Mouse (Mus musculus) adrenal gland, postnatal 10 days (tissue): ENCODE results near the gene Nmnat1. TPM values are rescaled to one million over a fixed set of nuclear protein-coding genes. Genes with fewer than 3 reads are reported as not detected.

Experiments
- DNase-seq: peaks from one replicate; pipeline ENCODE4 v3.0.0; 2021; ENCODE audit warnings: mixed read lengths
- long read RNA-seq, 2 experiments: library from polyadenylated mRNA; stranded (forward); transcript quantifications; one replicate each; pipeline ENCODE4 v2.0.0; 2021
- total RNA-seq, 2 experiments: library from RNA; stranded (reverse); gene quantifications; 2 replicates each; pipeline ENCODE4 v1.2.3; 2021

Nmnat1 gene
- 10 to 100 TPM; 15.2 TPM for total RNA-seq
- long read RNA-seq, experiment 1, partial matches to known transcripts: 7 of 11 reads
- long read RNA-seq, experiment 1, other reads (novel, unspliced or antisense): 2 of 11 reads
- long read RNA-seq, experiment 2, transcript Nmnat1-201 (5 exons, 1,238 nt): major isoform, 7 of 10 reads
- long read RNA-seq, experiment 2, partial matches to known transcripts: 1 of 10 reads
- long read RNA-seq, experiment 2, other reads (novel, unspliced or antisense): 2 of 10 reads

- DNase-seq: peak; percentile 97
Observed at GRCm38 (mm10) chr4:149485053-149485824, at the start of gene Nmnat1, which contains the start of gene Lzic. Gene Nmnat1 (minus strand): TSS chr4:149485202. Gene Lzic (plus strand): TSS chr4:149485229.

GRCm38 (mm10) chr4:149529691-149530090 is 44.7 kb upstream of the Nmnat1 start:
- no peak for DNase-seq

DNA sequence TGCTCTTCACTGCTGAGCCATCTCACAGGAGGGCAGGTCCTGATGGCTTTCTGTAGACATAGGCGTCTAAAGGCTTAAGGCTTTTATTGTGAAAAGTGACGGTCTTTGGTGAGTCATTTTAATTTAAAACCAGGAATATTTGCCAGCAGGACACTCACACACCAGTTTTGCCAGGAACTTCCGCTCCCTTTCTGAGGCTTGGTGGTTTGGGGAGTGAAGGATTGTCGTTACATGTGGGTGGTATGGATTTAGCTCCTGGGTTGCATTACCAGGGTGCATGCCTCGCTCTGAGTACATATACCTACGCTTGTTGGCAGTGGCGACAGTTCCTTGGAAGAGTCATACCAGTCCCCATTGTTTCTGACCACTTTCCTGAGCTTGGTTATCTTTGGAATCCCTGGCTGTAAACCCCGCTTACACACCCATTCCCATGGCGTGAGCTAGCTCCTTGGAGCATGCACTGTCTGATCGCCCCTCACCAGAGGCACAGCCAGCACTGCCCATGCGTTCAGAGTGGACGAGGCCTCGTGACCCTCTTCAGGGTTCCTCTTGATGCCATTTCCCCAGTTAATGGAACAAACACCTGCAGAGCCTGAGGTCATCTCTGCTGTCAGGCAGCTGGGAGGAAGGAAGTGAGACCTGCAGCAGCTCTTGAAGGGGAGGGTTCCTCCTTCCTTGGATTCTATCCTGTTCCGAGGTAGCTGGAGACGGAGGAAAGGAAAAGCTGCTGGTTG is 42.8 kb upstream of the Nmnat1 start:
- DNase-seq: no peak

GRCm38 (mm10) chr4:149526330-149526729 is 41.3 kb upstream of the Nmnat1 start:
- DNase-seq: no peak

- no peak for DNase-seq
Observed at GRCm38 (mm10) chr4:149525811-149526210, 40.8 kb upstream of the Nmnat1 start.

GRCm38 (mm10) chr4:149525170-149525569 is 40.2 kb upstream of the Nmnat1 start:
- DNase-seq: no peak

DNA sequence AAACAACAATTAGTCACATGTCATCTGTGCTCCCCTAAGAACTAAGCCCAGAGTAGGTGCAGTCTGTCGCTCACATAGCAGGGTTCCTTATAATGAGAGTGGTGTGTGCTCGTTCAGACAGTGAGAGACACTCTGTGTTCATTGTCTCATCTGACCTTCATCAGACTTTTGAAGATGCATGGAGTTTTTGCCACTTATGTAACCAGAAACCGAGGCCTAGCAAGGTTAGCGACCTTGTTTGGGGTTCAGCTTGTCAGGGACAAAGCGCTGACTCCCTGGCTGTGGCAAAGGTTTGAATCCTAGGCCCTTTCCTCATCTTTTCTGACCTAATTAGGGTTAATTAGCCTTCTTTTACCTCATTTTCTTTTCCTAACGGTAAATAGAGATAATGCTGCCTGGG is 39.0 kb upstream of the Nmnat1 start:
- DNase-seq: no peak

DNA sequence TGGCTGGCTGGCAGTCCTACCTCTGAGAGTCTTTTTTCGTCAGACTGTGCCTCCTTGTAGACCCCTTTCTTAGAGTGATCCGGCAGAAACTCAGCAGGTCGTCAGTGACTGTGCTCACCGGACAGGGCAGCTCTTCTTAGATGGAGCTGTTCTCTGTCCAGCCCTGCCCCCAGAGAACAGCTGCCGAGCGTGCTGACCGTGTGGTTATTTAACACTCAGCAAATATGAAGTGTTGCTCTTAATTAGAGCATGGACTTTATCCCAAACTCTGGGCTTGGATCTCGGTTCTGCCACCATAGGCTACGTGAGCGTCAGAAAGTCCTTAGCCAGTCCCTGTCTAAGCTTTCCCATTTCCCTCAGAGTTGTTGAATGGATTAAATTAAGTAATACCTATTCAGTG is 36.3 kb upstream of the Nmnat1 start:
- no peak for DNase-seq

DNA sequence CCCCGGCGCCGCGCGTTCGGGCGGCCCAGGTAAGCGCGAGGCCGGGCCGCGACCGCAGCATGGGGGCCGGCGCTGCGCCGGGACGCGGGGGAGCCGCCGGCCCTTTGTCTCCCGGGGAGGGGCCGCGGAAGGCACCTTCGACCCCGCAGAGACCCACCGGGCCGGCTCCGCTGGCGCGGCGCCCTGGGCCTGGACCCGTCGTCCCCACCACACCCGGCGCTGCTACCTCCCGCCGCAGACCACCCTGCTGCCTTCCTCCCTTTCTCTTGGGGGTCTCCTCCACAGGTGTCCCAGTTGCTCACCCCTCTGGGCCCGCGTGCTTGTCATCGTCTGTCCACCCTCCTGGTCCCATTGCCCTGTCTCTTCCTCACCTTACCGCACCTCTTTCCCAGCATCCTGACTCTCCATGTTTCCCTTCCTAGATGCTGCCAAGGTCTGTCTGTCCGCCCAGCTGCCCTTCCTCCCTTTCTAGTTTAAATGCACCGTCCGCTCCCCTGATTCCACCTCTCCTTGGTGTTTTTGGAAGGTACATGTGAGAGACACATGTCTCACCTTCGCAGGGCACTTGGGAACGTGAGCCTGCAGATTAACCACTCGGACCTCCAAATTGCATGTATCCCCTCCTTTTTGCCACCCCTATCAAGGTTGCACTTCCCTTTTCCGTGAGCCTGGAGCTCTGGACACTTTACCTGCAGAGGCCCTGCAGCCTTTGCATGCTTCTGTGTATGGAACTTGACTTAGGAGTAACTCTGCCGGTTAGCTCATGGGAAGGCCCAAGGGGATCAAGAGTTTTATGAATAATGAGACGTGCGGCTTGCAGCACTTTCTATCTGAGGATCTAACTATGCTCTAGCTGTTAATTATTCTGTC is 33.6 kb upstream of the Nmnat1 start:
- DNase-seq: peak; percentile 28

- peak; percentile 99 for DNase-seq
Observed at GRCm38 (mm10) chr4:149517868-149518340, 32.9 kb upstream of the Nmnat1 start, which contains the start of gene Ctnnbip1. Gene Ctnnbip1 (plus strand): TSS chr4:149518236.

- DNase-seq: no peak
Observed at GRCm38 (mm10) chr4:149515706-149516105, 30.7 kb upstream of the Nmnat1 start.

- DNase-seq: no peak
Observed at GRCm38 (mm10) chr4:149512072-149512471, 27.1 kb upstream of the Nmnat1 start.

DNA sequence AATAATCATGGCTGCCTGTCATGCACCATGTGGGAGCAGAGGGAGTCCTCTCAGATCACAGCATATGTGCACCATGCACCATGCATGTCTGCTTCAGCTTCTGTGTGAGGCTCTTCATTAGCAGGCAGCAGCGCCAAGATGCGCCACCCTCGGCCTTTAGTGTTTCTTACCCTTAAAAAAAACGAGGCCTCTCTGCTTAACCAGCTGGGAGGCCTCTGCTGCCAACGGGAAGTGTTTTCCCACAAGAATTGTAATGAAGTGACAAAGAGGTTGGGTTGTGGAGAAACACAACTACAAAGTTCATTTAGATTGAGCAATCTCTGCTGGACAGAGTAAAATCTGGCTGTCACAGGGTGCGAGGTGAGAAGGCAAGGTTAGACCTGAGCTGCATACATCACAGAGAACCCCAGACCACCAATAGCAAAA is 26.2 kb upstream of the Nmnat1 start:
- DNase-seq: no peak

GRCm38 (mm10) chr4:149506904-149507303 is 21.9 kb upstream of the Nmnat1 start:
- no peak for DNase-seq

DNA sequence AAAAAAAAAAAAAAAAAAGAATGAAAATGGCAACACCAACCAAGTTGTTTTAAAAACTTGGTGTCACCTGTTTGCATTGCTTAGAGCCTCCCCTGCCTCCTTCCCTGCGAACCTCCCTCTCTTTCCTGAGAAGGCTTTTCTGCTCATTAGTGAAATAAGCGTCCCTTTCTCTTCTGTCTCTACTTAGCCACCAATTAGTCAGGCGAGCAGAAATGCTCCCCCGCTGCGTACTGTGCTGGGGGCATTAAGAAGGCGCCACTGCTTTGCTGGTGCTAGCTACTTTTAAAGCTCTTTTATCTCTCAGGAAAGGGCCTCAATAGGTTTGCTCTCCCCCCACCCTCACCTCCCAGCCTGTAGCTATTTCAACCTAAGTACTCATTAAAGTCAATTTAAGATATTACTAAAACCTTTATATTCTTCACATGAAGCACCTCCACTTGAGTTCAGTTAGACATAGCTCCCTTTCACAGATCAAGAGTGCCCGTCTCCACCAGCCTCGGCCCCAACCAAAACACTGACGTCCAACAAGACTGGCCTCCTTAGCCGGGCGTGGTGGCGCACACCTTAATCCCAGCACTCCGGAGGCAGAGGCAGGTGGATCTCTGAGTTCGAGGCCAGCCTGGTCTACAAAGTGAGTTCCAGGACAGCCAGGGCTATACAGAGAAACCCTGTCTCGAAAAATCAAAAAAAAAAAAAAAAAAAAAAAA is 20.4 kb upstream of the Nmnat1 start:
- no peak for DNase-seq

- no peak for DNase-seq
Observed at GRCm38 (mm10) chr4:149504858-149505257, 19.9 kb upstream of the Nmnat1 start.

DNA sequence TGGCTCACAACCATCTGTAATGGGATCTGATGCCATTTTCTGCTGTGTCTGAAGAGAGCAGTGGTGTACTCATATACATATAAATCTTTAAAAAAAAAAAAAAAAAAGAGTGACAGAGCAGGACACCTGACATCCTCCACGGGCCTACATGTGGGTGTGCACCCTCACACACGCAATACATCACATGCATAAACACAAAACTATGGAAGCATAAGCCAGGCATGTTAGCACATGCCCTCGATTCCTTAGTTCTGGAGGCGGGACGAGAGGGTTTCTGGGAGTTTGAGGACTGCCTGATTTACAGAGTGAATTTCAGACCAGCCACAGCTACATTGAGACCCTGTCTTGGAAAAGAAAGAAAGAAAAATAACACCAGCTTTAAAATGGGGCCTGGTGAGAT is 19.4 kb upstream of the Nmnat1 start:
- DNase-seq: no peak

DNA sequence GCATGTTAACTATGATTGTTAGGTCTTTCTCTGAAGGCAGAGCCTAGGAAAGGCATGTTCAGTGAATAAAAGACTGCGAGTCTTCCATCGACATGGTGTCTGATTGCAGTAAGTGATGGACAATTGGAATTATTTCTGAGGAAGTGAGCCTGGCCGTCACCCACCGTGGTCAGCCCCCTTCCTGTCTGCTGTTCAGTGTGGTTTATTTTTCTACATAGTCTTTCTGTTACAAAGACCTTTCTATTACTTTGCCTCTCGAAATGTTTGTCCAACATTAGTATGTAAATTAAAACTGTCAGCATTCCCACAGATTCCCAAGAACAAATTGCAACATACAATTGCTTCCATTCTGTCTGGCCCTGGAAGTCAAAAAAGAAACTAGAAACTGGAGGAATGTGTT is 14.8 kb upstream of the Nmnat1 start:
- DNase-seq: no peak

GRCm38 (mm10) chr4:149498901-149499300 is 13.9 kb upstream of the Nmnat1 start:
- no peak for DNase-seq

GRCm38 (mm10) chr4:149496612-149497011 is 11.6 kb upstream of the Nmnat1 start:
- no peak for DNase-seq

GRCm38 (mm10) chr4:149491151-149491550 is 6.1 kb upstream of the Nmnat1 start:
- DNase-seq: no peak
